Mouse (Mus musculus) MEL (cell line): ENCODE measurements at regions not wholly inside any gene's neighbourhood (a gene's known extent, or its start where the extent isn't known, plus 50 kb on each side); places are given as distances from the start of the nearest gene placed in this dataset.

ENCODE experiments used
- CTCF ChIP-seq, 3 experiments: IDR thresholded peaks in 2 of 3; conservative IDR thresholded peaks in 1 of 3; 2 replicates each; pipeline ENCODE4 v1.5.1; 2011 to 2012; ENCODE audit warnings: low read length in 3 of 3, low read depth in 2 of 3, mild to moderate bottlenecking in 2 of 3, improper control_type of control experiment in 1 of 3, inconsistent platforms in 1 of 3, mixed read lengths in 1 of 3, moderate library complexity in 1 of 3; ENCODE audit not compliant: control insufficient read depth in 1 of 3, insufficient read depth in 1 of 3, poor library complexity in 1 of 3, severe bottlenecking in 1 of 3
- JUND ChIP-seq: IDR thresholded peaks from 2 replicates; pipeline ENCODE4 v1.6.1; 2011; ENCODE audit warnings: low read depth, mild to moderate bottlenecking, improper control_type of control experiment, low read length
- NRF1 ChIP-seq: IDR thresholded peaks from 2 replicates; pipeline ENCODE4 v1.6.1; 2014; ENCODE audit warnings: low read depth, mild to moderate bottlenecking, inconsistent platforms, low read length, improper control_type of control experiment, moderate library complexity; ENCODE audit not compliant: poor library complexity, insufficient read depth, severe bottlenecking
- POLR2A ChIP-seq, 2 experiments: IDR thresholded peaks; 2 replicates each; pipeline ENCODE4 v1.6.1; 2011 to 2012; ENCODE audit warnings: low read length in 2 of 2, mild to moderate bottlenecking in 2 of 2, control low read depth in 1 of 2, improper control_type of control experiment in 1 of 2, low read depth in 1 of 2, moderate library complexity in 1 of 2; ENCODE audit not compliant: control insufficient read depth in 1 of 2, insufficient read depth in 1 of 2, poor library complexity in 1 of 2
- POLR2AphosphoS5 ChIP-seq: IDR thresholded peaks from 2 replicates; pipeline ENCODE4 v1.6.1; 2012; ENCODE audit warnings: low read depth, borderline replicate concordance, mild to moderate bottlenecking, inconsistent platforms, low read length, moderate library complexity, mixed read lengths
- RAD21 ChIP-seq: IDR thresholded peaks from 2 replicates; pipeline ENCODE4 v1.6.1; 2011; ENCODE audit warnings: mild to moderate bottlenecking, low read depth, low read length, improper control_type of control experiment
- SIN3A ChIP-seq: IDR thresholded peaks from 2 replicates; pipeline ENCODE4 v1.6.1; 2012; ENCODE audit warnings: low read length, improper control_type of control experiment, inconsistent platforms
- TCF12 ChIP-seq: IDR thresholded peaks from 2 replicates; pipeline ENCODE4 v1.6.1; 2014; ENCODE audit warnings: low read depth, mild to moderate bottlenecking, inconsistent platforms, low read length, improper control_type of control experiment, moderate library complexity
- ZC3H11A ChIP-seq: IDR thresholded peaks from 2 replicates; pipeline ENCODE4 v1.6.1; 2012; ENCODE audit warnings: low read depth, mild to moderate bottlenecking, inconsistent platforms, low read length, improper control_type of control experiment

GRCm38 (mm10) chr12:77067938-77068337 is 105.9 kb upstream of the Max start:
- TF ChIP-seq JUND (no peak), POLR2A (IDR thresholded peaks at IDR 0.05; ENCODE audit: control insufficient read depth in 1 of 2, insufficient read depth in 1 of 2, low read depth in 1 of 2, low read length in 2 of 2, poor library complexity in 1 of 2) (peak in 1 of 2 experiments; percentile 36; a peak in 1 of 4 replicates), POLR2AphosphoS5 (no peak), NRF1 (no peak), RAD21 (no peak), TCF12 (no peak), SIN3A (no peak), ZC3H11A (no peak), CTCF (IDR thresholded peaks at IDR 0.05 in 2 of 3, conservative IDR thresholded peaks at IDR 0.05 in 1 of 3; ENCODE audit: control insufficient read depth in 1 of 3, insufficient read depth in 1 of 3, low read depth in 2 of 3, low read length in 3 of 3, poor library complexity in 1 of 3, severe bottlenecking in 1 of 3) (0 out of 6 replicates have a peak, but pooled peaks of 1 of the 3 experiments have one; percentile 5)
